Mouse (Mus musculus): ENCODE results near the gene Gm13279.
"Not testable (repeated sequence)": the region's sequence is repeated elsewhere in the genome, so short reads cannot be mapped to it uniquely, and the experiment has no call there.

GRCm38 (mm10) chr4:88797097-88797496 lies at the start of gene Gm13279:
- not testable (repeated sequence) for TF ChIP-seq CTCF (IDR thresholded peaks at IDR 0.05; ENCODE audit: low read depth, low read length); POLR2A (IDR thresholded peaks at IDR 0.05; ENCODE audit: extremely low read depth, insufficient read depth, low read length)
